Mouse (Mus musculus): ENCODE measurements around the gene 1700001P01Rik.

- TF ChIP-seq CTCF (IDR thresholded peaks at IDR 0.05; ENCODE audit: extremely low read depth, insufficient read depth, insufficient read length, insufficient replicate concordance), result no peak
- no peak for TF ChIP-seq POLR2A (IDR thresholded peaks at IDR 0.05; ENCODE audit: low read depth, low read length)
These were observed 37.4 kb upstream of the 1700001P01Rik start for GRCm38 (mm10) chr11:97813085-97813484.
